Mouse (Mus musculus): Measurements from ENCODE around the gene Map1lc3b.

Gene Map1lc3b

DNA sequence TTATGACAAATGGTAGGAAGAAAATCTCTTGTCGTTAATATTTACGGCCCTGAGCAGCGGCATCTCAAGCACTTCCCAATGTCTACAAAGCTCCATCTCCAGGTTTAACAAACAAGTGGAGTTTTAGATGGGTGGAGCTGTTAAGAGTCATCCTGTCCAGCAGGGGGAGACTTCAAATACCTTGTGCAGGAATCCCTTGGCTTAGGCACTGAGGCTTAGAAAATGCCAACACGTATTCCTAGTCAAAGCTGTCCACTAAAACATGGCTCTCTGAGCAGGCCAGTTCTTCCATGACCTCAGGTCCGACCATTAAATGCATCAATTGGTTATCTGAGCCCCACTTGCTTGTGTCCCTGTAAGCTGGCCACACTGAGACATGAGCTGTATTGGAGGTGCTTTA lies 17.5 kb downstream of the Map1lc3b start:
- peak; percentile 51 for DNase-seq (ENCODE audit: low read depth)

DNA sequence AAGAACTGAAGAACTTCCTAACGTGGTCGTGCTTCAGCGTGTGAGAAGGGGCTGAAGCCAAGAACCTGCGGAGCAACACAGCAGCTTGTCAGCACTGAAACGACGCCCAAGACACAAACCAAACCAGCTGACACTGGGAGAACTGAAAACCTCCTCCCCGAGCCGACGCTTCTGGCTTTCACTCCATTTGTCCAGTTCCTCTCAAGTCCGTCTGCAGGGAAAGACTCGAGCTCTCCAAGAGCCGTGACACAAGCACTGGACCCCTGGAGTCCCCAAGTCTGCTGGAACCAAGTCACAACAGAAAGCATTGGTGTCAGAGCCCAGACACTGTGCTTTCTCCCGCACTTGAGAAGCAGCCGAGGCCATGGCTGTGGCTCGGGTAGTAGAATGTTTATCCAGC lies 19.1 kb downstream of the Map1lc3b start:
- DNase-seq (ENCODE audit: low read depth) = no peak

DNA sequence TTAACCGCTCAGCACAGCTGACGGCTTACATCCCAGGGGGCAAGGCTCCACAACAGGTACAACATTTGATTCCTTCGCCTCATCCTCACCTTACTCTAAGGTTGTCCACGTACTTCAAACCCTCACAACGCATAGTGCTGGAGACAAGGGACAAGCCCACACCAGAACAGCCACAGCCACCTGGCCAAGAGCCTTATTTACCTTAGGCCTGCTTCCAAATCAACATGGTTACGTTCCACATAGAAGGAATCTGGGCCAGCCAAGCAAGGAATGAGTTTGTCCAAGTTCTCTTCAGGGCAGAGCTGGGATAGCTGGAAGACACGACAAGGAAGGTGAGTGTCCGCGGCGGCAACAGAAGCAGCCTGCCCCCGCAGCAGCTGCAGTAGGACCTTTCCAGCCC lies 19.8 kb downstream of the Map1lc3b start:
- DNase-seq (ENCODE audit: low read depth) = no peak

DNA sequence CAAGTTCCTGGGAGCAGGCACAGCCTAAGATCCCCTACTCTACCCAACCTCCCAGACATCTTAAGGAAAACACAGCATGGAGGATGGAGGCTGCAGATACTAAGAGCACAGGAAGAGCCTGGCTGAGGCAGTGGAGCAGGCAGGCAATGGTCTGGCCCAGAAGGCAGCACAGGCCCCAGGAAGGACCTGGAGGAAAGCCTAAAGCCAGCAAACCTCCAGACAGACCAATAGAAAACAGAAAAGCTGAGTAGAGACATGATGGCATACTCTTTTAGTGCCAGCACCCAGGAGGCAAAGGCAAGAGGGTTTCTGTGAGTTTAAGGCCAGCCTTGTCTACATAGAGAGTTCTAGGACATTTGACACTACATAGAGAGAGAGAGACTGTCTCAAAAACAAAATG lies 23.3 kb downstream of the Map1lc3b start:
- DNase-seq (ENCODE audit: low read depth) = no peak

DNA sequence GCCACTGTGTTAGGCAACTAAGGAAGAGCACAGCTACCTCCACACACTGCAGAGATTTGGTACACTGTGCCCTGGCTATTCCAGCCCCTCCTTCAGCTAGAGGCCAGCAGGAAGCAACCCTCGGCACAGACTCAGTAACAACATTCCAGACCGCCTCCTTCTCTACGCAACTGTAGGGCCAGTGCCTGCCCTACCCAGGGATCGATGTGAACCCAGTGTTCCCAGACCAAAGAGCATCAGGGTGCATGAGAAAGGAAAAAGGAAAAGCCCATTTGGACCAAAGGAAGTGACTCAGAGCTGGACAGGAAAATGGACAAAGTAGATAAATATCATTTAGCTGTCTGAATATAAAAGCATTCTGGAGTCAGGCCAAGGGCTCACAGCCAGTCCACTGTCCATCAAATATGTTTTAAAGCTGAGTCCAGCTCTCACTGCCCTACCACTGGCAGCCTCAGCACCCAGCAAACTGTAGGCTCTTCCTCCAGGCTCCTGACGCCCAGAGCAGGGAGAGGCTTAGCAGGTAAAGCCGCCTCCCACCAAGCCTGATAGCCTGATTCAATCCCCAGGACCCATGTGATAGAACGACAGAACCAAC lies 29.3 kb downstream of the Map1lc3b start:
- peak; percentile 71 for DNase-seq (ENCODE audit: low read depth)

DNA sequence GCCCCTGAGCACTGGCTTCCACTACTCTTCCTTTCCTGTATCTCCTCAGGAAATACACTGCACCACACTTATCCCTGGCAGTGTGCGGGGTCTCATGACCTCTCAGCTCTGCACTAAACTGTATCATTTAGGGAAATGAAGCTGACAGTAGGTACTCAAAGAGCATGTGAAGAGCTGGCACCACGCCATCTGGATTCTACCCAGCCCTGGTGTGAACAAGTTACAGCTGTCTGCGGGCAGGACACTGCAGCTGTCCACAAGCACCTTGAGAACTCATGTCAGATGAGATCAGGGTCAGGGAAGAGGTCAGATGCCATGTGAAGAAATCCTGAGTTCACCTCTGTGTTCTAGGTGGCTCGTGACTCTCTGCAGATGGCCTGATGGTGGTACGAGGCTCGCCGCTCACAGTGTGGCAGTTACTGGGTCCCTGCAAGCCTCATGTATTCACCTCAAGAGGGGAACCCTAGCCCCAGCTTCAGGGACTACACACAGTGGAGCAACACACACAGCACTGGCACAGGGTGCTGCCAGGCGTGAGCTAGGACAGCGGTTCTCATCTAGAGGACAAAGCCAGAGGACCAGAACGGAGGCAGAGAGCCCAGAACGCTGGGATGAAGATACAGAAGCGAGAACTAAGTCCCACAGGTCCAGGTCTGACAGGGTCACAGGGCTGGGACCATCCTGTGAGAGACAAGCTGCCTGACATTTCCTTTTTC lies 30.8 kb downstream of the Map1lc3b start:
- peak; percentile 43 for DNase-seq (ENCODE audit: low read depth)

DNA sequence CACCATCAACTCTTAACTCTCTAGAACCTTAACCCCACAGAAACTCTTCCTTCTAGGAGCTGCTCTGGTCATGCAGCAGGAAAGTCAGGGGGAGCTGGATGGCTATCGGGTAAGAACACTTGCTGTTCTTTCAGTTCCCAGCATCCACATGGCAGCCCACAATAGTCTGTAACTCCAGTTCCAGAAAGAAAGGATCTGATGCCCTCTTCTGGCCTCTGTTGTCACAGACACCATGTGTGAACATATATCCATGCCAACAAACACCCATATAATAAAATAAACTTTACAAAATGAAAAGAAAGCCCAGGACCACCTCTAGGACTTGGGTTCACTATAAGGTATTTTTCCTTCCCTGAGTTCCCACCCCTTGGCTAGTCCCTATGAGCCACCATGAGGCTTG lies 31.7 kb downstream of the Map1lc3b start:
- peak; percentile 61 for DNase-seq (ENCODE audit: low read depth)

DNA sequence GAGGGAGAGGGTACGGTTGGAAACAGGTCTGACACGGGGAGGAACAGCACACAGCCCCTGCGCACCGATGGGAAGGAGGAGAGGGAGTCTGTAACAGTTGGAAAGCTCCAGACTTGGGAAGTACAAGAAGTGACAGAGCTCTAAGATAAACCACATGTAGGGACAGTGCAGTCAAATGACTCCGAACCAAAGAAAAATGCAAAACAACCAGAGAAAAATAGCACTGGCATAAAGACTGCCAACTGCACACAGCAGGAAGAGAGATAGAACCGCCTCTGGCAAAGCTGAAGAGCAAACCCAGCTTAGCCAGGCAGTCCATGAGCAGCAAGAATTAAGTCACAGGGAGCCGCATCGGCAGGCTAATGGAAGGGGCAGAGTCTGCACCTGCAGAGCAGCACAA lies 32.9 kb downstream of the Map1lc3b start:
- no peak for DNase-seq (ENCODE audit: low read depth)

DNA sequence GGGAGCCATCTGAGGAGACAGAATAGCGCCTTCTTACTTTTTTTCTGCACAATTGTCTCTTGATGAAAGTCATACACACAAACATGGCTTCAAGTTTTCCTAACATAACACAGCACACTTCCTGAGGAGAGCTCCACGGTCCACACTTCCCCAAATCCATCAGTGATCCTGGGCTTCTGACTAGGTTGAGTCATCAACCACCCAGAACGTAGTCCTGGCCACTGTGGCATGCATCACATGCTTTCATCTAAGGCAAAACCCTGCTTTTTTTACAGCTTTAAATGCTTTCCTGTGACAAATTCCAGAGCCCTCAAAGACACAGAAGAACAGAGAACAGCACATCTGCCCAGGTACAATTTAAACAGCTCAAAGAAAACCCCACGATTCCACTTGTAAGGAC lies 38.5 kb downstream of the Map1lc3b start:
- DNase-seq (ENCODE audit: low read depth) = no peak

DNA sequence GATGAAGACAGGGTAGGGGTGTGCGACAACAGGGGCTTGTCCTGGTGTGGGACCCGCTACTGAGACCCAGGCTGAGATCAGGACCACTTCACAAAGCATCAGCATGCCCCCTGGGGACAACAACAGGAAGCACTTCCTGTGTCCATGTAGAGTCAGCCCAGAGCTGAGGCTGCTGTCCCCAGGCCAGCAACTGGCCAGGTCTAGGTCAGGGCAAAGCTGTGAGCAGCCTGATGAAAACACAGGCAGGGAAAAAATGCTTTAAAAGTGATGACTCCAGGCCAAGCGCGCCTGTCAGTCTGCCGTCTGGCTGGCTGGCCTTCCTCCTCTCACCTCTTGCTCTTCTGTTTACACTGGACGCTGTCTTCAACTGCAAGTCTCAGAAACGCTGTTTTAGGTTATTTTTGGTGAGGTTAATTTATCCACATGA lies 41.5 kb downstream of the Map1lc3b start:
- no peak for DNase-seq (ENCODE audit: low read depth)

DNA sequence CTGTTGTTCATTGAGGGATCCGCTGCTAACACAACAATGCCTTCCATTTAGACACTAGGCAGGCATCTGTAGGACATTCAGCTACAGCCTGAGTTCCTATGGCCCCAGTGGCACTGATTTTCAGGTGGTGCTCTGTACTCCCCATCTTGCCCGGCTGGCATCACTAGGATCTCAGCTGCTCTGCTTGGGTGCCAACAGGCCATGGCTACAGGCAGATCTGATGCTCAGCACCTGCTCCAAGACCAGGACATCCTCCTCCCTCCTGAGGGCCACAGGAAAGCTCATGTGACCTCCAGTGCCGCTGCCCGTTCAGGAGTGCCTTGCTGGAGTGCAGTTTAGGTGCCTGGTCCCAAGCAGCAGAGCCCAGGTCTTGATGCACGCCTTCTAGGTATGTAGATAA lies 42.2 kb downstream of the Map1lc3b start:
- no peak for DNase-seq (ENCODE audit: low read depth)

DNA sequence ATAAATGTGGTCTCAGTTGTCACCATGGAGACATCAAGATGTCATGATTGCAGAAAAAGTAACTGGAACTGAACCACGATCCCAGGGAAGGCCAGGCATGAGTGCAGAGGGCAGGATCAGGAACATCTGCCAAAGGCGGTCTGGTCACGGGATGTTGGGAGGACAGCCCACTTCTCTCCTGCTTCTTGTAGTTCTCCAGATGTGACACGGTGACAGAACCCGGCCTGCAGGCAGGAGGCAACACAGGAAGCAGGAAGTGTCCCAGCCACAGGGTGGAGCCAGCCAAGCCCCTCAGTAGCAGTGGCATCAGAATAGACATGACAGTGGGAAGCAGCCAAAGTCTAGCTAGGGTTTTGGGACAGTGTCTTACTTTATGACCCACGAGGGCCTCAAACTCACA lies 45.4 kb downstream of the Map1lc3b start:
- peak; percentile 65 for DNase-seq (ENCODE audit: low read depth)

DNA sequence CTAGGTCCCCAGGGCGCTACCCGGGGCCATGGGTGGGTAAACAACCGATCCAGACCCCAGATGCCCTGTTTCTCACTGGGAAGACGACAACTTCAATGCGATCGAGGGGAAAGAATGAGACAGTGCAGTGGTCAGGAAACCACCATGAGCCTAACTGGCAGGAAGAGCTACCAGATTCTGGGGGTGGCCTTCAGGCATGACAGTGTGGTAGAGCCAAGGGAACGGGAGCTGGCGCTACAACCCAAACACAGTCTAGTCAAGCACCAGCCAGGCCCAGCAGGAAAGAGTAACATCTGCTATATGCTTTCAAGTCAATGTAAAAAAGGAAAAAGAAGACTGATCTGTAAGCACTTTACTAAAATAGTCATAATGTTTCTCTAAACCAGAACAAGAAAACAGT lies 46.0 kb downstream of the Map1lc3b start:
- DNase-seq (ENCODE audit: low read depth) = peak; percentile 73

DNA sequence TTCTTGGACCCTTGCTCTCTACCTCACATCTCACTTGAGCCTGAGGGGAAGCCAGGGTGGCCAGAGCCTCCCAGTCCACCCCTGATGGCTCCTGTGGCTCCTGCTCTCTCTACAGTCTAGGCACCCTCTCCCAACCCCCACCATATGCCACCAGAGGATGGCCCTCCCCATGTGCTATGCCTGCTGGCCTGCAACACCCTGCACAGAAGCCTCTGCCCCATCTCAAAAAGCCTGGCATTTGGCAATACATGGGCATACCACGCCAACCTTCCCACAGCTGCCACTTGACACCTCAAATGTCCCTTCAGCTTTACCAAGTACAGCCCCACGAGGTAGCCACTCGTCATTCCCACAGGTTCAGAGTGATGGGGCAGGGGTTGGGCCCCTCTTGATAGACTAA lies 52.6 kb downstream of the Map1lc3b start:
- DNase-seq (ENCODE audit: low read depth) = no peak

DNA sequence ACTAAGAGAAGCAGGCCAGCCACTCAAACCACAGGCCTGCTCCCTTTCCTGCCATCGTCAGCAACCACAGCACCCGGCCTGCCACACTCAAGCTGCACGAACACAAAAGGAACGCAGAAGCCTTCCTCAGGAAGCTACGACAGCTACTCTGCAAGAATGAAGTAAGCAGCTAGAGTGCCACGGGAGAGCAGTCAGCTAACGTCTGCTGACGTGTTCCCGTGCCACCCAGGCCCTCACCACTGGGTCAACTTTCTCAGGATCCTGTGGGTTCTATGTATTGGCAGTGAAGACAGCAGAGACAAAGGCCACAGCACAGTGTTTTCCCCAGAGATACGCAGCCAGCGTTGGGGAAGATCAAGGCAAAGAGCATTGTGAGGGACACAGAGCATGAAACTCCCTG lies 53.2 kb downstream of the Map1lc3b start:
- peak; percentile 91 for DNase-seq (ENCODE audit: low read depth)

DNA sequence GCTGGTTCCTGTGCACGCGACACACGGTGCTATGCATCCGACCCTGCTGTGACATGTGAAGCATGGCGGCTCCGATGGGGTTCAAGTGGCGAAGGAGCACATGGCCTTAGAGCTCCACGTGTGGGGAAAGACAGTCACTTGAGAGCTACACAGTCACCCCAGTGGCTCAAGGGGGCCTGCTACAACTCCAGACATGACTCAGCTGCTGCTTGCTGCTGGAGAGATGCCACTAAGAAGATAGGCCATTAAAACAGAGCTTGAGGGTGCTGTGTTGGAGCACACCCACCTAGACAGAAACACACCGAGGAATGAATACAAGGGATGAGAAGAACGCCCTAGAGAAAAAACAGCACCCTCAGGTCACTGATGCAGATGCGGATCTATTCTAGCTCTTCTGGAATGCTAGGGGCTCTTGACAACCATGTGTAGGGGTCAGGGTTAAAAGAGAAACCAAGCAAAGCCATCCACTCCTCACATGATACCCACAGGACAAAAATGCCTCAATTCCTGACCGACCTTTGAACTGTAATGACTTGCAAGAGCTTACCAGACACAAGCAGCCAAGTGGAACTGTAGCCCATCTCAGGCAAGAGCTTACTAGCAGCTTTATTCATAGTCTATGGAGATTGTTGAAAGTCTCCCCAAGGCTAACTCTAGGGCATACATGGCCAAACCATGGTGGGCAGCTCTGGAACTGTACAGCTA lies 57.5 kb downstream of the Map1lc3b start:
- DNase-seq (ENCODE audit: low read depth) = no peak

Data from 416B (cell line).